Mouse (Mus musculus): ENCODE data around the gene Cyth1. TPM values are rescaled to one million over a fixed set of nuclear protein-coding genes. Genes with fewer than 3 reads are reported as not detected.

Gene Cyth1
- polyA plus RNA-seq, 1 experiment = 9.3 TPM

GRCm38 (mm10) chr11:118104001-118104400 is 144.4 kb downstream of the Cyth1 start:
- no peak for TF ChIP-seq GATA1 (IDR thresholded peaks at IDR 0.05; ENCODE audit: borderline replicate concordance, low read length)
- no peak for TF ChIP-seq FLI1 (IDR thresholded peaks at IDR 0.05; ENCODE audit: low read length)
- H3K4me3 ChIP-seq (replicated peaks) = no peak overlapping the region
- no peaks in the 10 kb centered on the region for H3K36me3 ChIP-seq (replicated peaks; ENCODE audit: low read length)
- peaks cover 54% of the 10 kb centered on the region for H3K27me3 ChIP-seq (replicated peaks)
- H3K9me3 ChIP-seq = no peaks in the 10 kb centered on the region
- H3K4me1 ChIP-seq = peaks cover 17% of the 10 kb centered on the region; the same call in 1 of the 2 replicates

- Histone ChIP-seq H3K4me3 (replicated peaks) (no peak overlapping the region), H3K27me3 (replicated peaks) (peaks cover 50% of the 10 kb centered on the region), H3K36me3 (replicated peaks; ENCODE audit: low read length) (no peaks in the 10 kb centered on the region), H3K4me1 (peaks cover 19% of the 10 kb centered on the region; the same call in 1 of the 2 replicates), H3K9me3 (no peaks in the 10 kb centered on the region)
- TF ChIP-seq GATA1 (IDR thresholded peaks at IDR 0.05; ENCODE audit: borderline replicate concordance, low read length) = no peak
- TF ChIP-seq FLI1 (IDR thresholded peaks at IDR 0.05; ENCODE audit: low read length) = no peak
Observed at GRCm38 (mm10) chr11:118103383-118103782, 145.0 kb downstream of the Cyth1 start.

- H3K36me3 ChIP-seq (replicated peaks; ENCODE audit: low read length) = no peaks in the 10 kb centered on the region
- no peaks in the 10 kb centered on the region for H3K9me3 ChIP-seq
- H3K4me3 ChIP-seq (replicated peaks) = peak overlapping the region; percentile 23
- H3K27me3 ChIP-seq (replicated peaks) = peaks cover 49% of the 10 kb centered on the region
- peaks cover 20% of the 10 kb centered on the region; the same call in 1 of the 2 replicates for H3K4me1 ChIP-seq
- TF ChIP-seq GATA1 (IDR thresholded peaks at IDR 0.05; ENCODE audit: borderline replicate concordance, low read length) (no peak), FLI1 (IDR thresholded peaks at IDR 0.05; ENCODE audit: low read length) (no peak)
Observed at GRCm38 (mm10) chr11:118102838-118103237, 145.6 kb downstream of the Cyth1 start.

- peaks cover 47% of the 10 kb centered on the region for H3K27me3 ChIP-seq (replicated peaks)
- H3K4me1 ChIP-seq = peaks cover 24% of the 10 kb centered on the region; the same call in 1 of the 2 replicates
- H3K36me3 ChIP-seq (replicated peaks; ENCODE audit: low read length) = no peaks in the 10 kb centered on the region
- TF ChIP-seq GATA1 (IDR thresholded peaks at IDR 0.05; ENCODE audit: borderline replicate concordance, low read length) (no peak), FLI1 (IDR thresholded peaks at IDR 0.05; ENCODE audit: low read length) (no peak)
- no peak overlapping the region for H3K4me3 ChIP-seq (replicated peaks)
- no peaks in the 10 kb centered on the region for H3K9me3 ChIP-seq
Observed at GRCm38 (mm10) chr11:118101133-118101532, 147.3 kb downstream of the Cyth1 start.

- Histone ChIP-seq H3K9me3 (no peaks in the 10 kb centered on the region), H3K4me1 (peaks cover 13% of the 10 kb centered on the region; the same call in 1 of the 2 replicates), H3K27me3 (replicated peaks) (peaks cover 67% of the 10 kb centered on the region), H3K4me3 (replicated peaks) (no peak overlapping the region), H3K36me3 (replicated peaks; ENCODE audit: low read length) (no peaks in the 10 kb centered on the region)
- TF ChIP-seq GATA1 (IDR thresholded peaks at IDR 0.05; ENCODE audit: borderline replicate concordance, low read length) = no peak
- no peak for TF ChIP-seq FLI1 (IDR thresholded peaks at IDR 0.05; ENCODE audit: low read length)
Observed at GRCm38 (mm10) chr11:118096736-118097135, 151.7 kb downstream of the Cyth1 start.

GRCm38 (mm10) chr11:118095004-118095403 is 153.4 kb downstream of the Cyth1 start:
- no peak for TF ChIP-seq GATA1 (IDR thresholded peaks at IDR 0.05; ENCODE audit: borderline replicate concordance, low read length)
- TF ChIP-seq FLI1 (IDR thresholded peaks at IDR 0.05; ENCODE audit: low read length) = no peak
- H3K4me3 ChIP-seq (replicated peaks) = no peak overlapping the region
- H3K36me3 ChIP-seq (replicated peaks; ENCODE audit: low read length) = no peaks in the 10 kb centered on the region
- H3K9me3 ChIP-seq = peaks cover 15% of the 10 kb centered on the region
- H3K4me1 ChIP-seq = peaks cover 13% of the 10 kb centered on the region; the same call in 1 of the 2 replicates
- H3K27me3 ChIP-seq (replicated peaks) = peaks cover 55% of the 10 kb centered on the region

GRCm38 (mm10) chr11:118091002-118091670 is 157.3 kb downstream of the Cyth1 start:
- Histone ChIP-seq H3K36me3 (replicated peaks; ENCODE audit: low read length) (no peaks in the 10 kb centered on the region), H3K27me3 (replicated peaks) (peaks cover 59% of the 10 kb centered on the region), H3K4me1 (peaks cover 5% of the 10 kb centered on the region; the same call in 1 of the 2 replicates), H3K9me3 (peaks cover 16% of the 10 kb centered on the region), H3K4me3 (replicated peaks) (no peak overlapping the region)
- TF ChIP-seq GATA1 (IDR thresholded peaks at IDR 0.05; ENCODE audit: borderline replicate concordance, low read length) = no peak
- TF ChIP-seq FLI1 (IDR thresholded peaks at IDR 0.05; ENCODE audit: low read length) = no peak

- Histone ChIP-seq H3K36me3 (replicated peaks; ENCODE audit: low read length) (no peaks in the 10 kb centered on the region), H3K27me3 (replicated peaks) (peaks cover 55% of the 10 kb centered on the region), H3K9me3 (peaks cover 16% of the 10 kb centered on the region), H3K4me3 (replicated peaks) (no peak overlapping the region), H3K4me1 (peaks cover 5% of the 10 kb centered on the region; the same call in 1 of the 2 replicates)
- TF ChIP-seq GATA1 (IDR thresholded peaks at IDR 0.05; ENCODE audit: borderline replicate concordance, low read length) (no peak), FLI1 (IDR thresholded peaks at IDR 0.05; ENCODE audit: low read length) (no peak)
Observed at GRCm38 (mm10) chr11:118088896-118089295, 159.5 kb downstream of the Cyth1 start.

- peaks cover 68% of the 10 kb centered on the region for H3K27me3 ChIP-seq (replicated peaks)
- H3K4me1 ChIP-seq = peaks cover 5% of the 10 kb centered on the region; the same call in 1 of the 2 replicates
- H3K9me3 ChIP-seq = peaks cover 9% of the 10 kb centered on the region
- H3K36me3 ChIP-seq (replicated peaks; ENCODE audit: low read length) = no peaks in the 10 kb centered on the region
- no peak overlapping the region for H3K4me3 ChIP-seq (replicated peaks)
- no peak for TF ChIP-seq FLI1 (IDR thresholded peaks at IDR 0.05; ENCODE audit: low read length)
- TF ChIP-seq GATA1 (IDR thresholded peaks at IDR 0.05; ENCODE audit: borderline replicate concordance, low read length) = no peak
Observed at GRCm38 (mm10) chr11:118085961-118086360, 162.4 kb downstream of the Cyth1 start.

GRCm38 (mm10) chr11:118085176-118085575 is 163.2 kb downstream of the Cyth1 start:
- Histone ChIP-seq H3K36me3 (replicated peaks; ENCODE audit: low read length) (no peaks in the 10 kb centered on the region), H3K4me1 (peaks cover 5% of the 10 kb centered on the region; the same call in 1 of the 2 replicates), H3K27me3 (replicated peaks) (peaks cover 75% of the 10 kb centered on the region), H3K4me3 (replicated peaks) (no peak overlapping the region), H3K9me3 (peaks cover 3% of the 10 kb centered on the region)
- TF ChIP-seq GATA1 (IDR thresholded peaks at IDR 0.05; ENCODE audit: borderline replicate concordance, low read length) (no peak), FLI1 (IDR thresholded peaks at IDR 0.05; ENCODE audit: low read length) (no peak)
